Mouse (Mus musculus) heart, adult 2 months (tissue): ENCODE results near the gene Hdac4. TPM values are rescaled to one million over a fixed set of nuclear protein-coding genes. Genes with fewer than 3 reads are reported as not detected.

Experiments
- DNase-seq, 2 experiments: peaks; one replicate each; pipeline ENCODE4 v3.0.0; 2021
- H3K27ac ChIP-seq: fragments of 200-600 bp; 2 replicates; pipeline ENCODE4 v1.8.1; 2022
- H3K27me3 ChIP-seq: fragments of 200-500 bp; 2 replicates; pipeline ENCODE4 v1.6.1; 2012; ENCODE audit warnings: mild to moderate bottlenecking, low read length, inconsistent platforms, mixed read lengths; ENCODE audit not compliant: control insufficient read depth, insufficient read depth
- H3K36me3 ChIP-seq: fragments of 200-500 bp; 2 replicates; pipeline ENCODE4 v1.6.1; 2012; ENCODE audit warnings: low read length, inconsistent platforms; ENCODE audit not compliant: control insufficient read depth, insufficient read depth
- H3K4me1 ChIP-seq: fragments of 200-500 bp; 2 replicates; pipeline ENCODE4 v1.6.1; 2011; ENCODE audit warnings: low read length; ENCODE audit not compliant: control insufficient read depth, insufficient read depth
- H3K4me3 ChIP-seq: fragments of 200-600 bp; 2 replicates; pipeline ENCODE4 v1.8.1; 2022
- H3K79me2 ChIP-seq: fragments of 200-500 bp; replicated peaks from 2 replicates; pipeline ENCODE4 v1.6.1; 2012; ENCODE audit warnings: mild to moderate bottlenecking, inconsistent platforms, low read length, moderate library complexity, mixed read lengths; ENCODE audit not compliant: control insufficient read depth, insufficient read depth
- H3K9ac ChIP-seq: fragments of 200-500 bp; 2 replicates; pipeline ENCODE4 v1.6.1; 2012; ENCODE audit warnings: low read depth, mild to moderate bottlenecking, control low read depth, inconsistent platforms, low read length, mixed read lengths
- CTCF ChIP-seq: fragments of 200-600 bp; IDR thresholded peaks from 2 replicates; pipeline ENCODE4 v1.8.1; 2022; ENCODE audit warnings: antibody characterized with exemption, mild to moderate bottlenecking, moderate library complexity
- EP300 ChIP-seq: fragments of 200-500 bp; IDR thresholded peaks from 2 replicates; pipeline ENCODE4 v1.6.1; 2011; ENCODE audit warnings: low read depth, low read length, control low read depth; ENCODE audit not compliant: insufficient read depth
- POLR2A ChIP-seq: fragments of 200-500 bp; IDR thresholded peaks from 2 replicates; pipeline ENCODE4 v1.6.1; 2011; ENCODE audit warnings: mild to moderate bottlenecking, low read depth, low read length, control low read depth; ENCODE audit not compliant: insufficient read depth
- WGBS: fragments of 180-500 bp; shearing (Covaris S2); methylation state at CpG from one replicate; pipeline ENCODE4 v1.1.7; 2018; 5-methylcytosine and 5-hydroxymethylcytosine counted together
- intact Hi-C: fragments of 180-260 bp; cut with DNase I; formaldehyde crosslinking; loops from one replicate; pipeline ENCODE4 v1.15.1; 2025
- polyA plus RNA-seq: library from polyadenylated mRNA; depleted of rRNA; stranded (reverse); fragments of >200 nt; gene quantifications from 2 replicates; pipeline ENCODE4 v1.2.3, GENCODE M21; 2012
- total RNA-seq, 2 experiments: library from RNA; stranded (reverse); gene quantifications; 2 replicates each; pipeline ENCODE4 v1.2.3; 2021

Gene Hdac4
- total and polyA plus RNA-seq, 3 experiments, result 15.6 to 45.1 (median 41.3) TPM

- H3K4me1 ChIP-seq, result peaks cover 24% of the 10 kb centered on the region
- no peak for TF ChIP-seq CTCF
- TF ChIP-seq POLR2A, result no peak
- no peak for TF ChIP-seq EP300
- intact Hi-C loops, result no loop called here
- H3K79me2 ChIP-seq, result peaks cover 16% of the 10 kb centered on the region
- H3K27ac ChIP-seq, result no peak overlapping the region
- DNase-seq, result no peak
- WGBS, result 80% methylated on average over 4 of the region's 4 CpGs
- no peak overlapping the region for H3K9ac ChIP-seq
- no peak overlapping the region for H3K4me3 ChIP-seq
- H3K27me3 ChIP-seq, result no peaks in the 10 kb centered on the region
- H3K36me3 ChIP-seq, result no peaks in the 10 kb centered on the region
Measured at GRCm38 (mm10) chr1:92168900-92169775, 26.4 kb downstream of the Hdac4 start.

GRCm38 (mm10) chr1:92163932-92164331 lies 31.6 kb downstream of the Hdac4 start:
- Histone ChIP-seq H3K79me2 (peaks cover 12% of the 10 kb centered on the region), H3K4me1 (peaks cover 15% of the 10 kb centered on the region), H3K27ac (no peak overlapping the region), H3K27me3 (no peaks in the 10 kb centered on the region), H3K9ac (no peak overlapping the region), H3K36me3 (no peaks in the 10 kb centered on the region), H3K4me3 (no peak overlapping the region)
- 95% methylated on average over 1 of the region's 1 CpGs for WGBS
- intact Hi-C loops, result no loop called here
- no peak for DNase-seq
- TF ChIP-seq EP300, result no peak
- no peak for TF ChIP-seq CTCF
- no peak for TF ChIP-seq POLR2A

- no peak overlapping the region for H3K4me3 ChIP-seq
- 48% methylated on average over 4 of the region's 4 CpGs for WGBS
- H3K4me1 ChIP-seq, result peaks cover 6% of the 10 kb centered on the region
- H3K27ac ChIP-seq, result no peak overlapping the region
- H3K36me3 ChIP-seq, result no peaks in the 10 kb centered on the region
- peaks cover 11% of the 10 kb centered on the region for H3K79me2 ChIP-seq
- TF ChIP-seq EP300, result no peak
- no peak for TF ChIP-seq POLR2A
- TF ChIP-seq CTCF, result no peak
- no peak overlapping the region for H3K9ac ChIP-seq
- no peaks in the 10 kb centered on the region for H3K27me3 ChIP-seq
- DNase-seq, result no peak
- intact Hi-C loops, result no loop called here
Measured at GRCm38 (mm10) chr1:92159804-92160203, 35.7 kb downstream of the Hdac4 start.

GRCm38 (mm10) chr1:92150201-92150600 lies 45.3 kb downstream of the Hdac4 start:
- H3K4me1 ChIP-seq, result peaks cover 4% of the 10 kb centered on the region; the same call in 1 of the 2 replicates
- WGBS, result 86% methylated on average over 1 of the region's 1 CpGs
- H3K27ac ChIP-seq, result no peak overlapping the region
- intact Hi-C loops, result no loop called here
- TF ChIP-seq POLR2A (no peak), EP300 (no peak), CTCF (no peak)
- H3K9ac ChIP-seq, result no peak overlapping the region
- no peaks in the 10 kb centered on the region for H3K36me3 ChIP-seq
- no peaks in the 10 kb centered on the region for H3K79me2 ChIP-seq
- no peaks in the 10 kb centered on the region for H3K27me3 ChIP-seq
- no peak overlapping the region for H3K4me3 ChIP-seq
- no peak for DNase-seq

- WGBS, result 100% methylated on average over 1 of the region's 1 CpGs
- Histone ChIP-seq H3K27ac (no peak overlapping the region), H3K4me3 (no peak overlapping the region), H3K9ac (no peak overlapping the region), H3K79me2 (no peaks in the 10 kb centered on the region), H3K4me1 (peaks cover 12% of the 10 kb centered on the region), H3K27me3 (no peaks in the 10 kb centered on the region), H3K36me3 (no peaks in the 10 kb centered on the region; the same call in 1 of the 2 replicates)
- intact Hi-C loops, result no loop called here
- no peak for DNase-seq
- no peak for TF ChIP-seq POLR2A
- no peak for TF ChIP-seq CTCF
- TF ChIP-seq EP300, result no peak
Measured at GRCm38 (mm10) chr1:92148527-92148926, 47.0 kb downstream of the Hdac4 start.

- H3K27ac ChIP-seq, result no peak overlapping the region
- WGBS, result 75% methylated on average over 6 of the region's 6 CpGs
- DNase-seq, result peak in 1 of 2 experiments; percentile 34
- TF ChIP-seq CTCF (no peak), EP300 (no peak), POLR2A (no peak)
- no peak overlapping the region for H3K9ac ChIP-seq
- no peak overlapping the region for H3K4me3 ChIP-seq
- H3K36me3 ChIP-seq, result no peaks in the 10 kb centered on the region; the same call in 1 of the 2 replicates
- no peaks in the 10 kb centered on the region; the same call in 1 of the 2 replicates for H3K79me2 ChIP-seq
- H3K27me3 ChIP-seq, result no peaks in the 10 kb centered on the region
- intact Hi-C loops, result no loop called here
- peaks cover 15% of the 10 kb centered on the region for H3K4me1 ChIP-seq
Measured at GRCm38 (mm10) chr1:92144868-92145534, 50.5 kb downstream of the Hdac4 start.
